Mouse (Mus musculus) ovary, postnatal 36 days (tissue): Measurements from ENCODE around the gene Apoe.

Source experiments
- DNase-seq: peaks from one replicate; pipeline ENCODE4 v3.0.0; 2022; ENCODE audit warnings: low spot score, mixed read lengths

The Apoe gene

GRCm38 (mm10) chr7:19664955-19665841 lies 33.8 kb downstream of the Apoe start, which contains the start of gene Clptm1:
Gene Clptm1 (minus strand): TSS chr7:19665033.
- peak; percentile 95 for DNase-seq

GRCm38 (mm10) chr7:19664455-19664954 lies 34.5 kb downstream of the Apoe start:
- no peak for DNase-seq

- DNase-seq = no peak
Observed at GRCm38 (mm10) chr7:19663940-19664339, 35.0 kb downstream of the Apoe start.

- DNase-seq = no peak
Observed at GRCm38 (mm10) chr7:19652614-19653013, 46.4 kb downstream of the Apoe start.

DNA sequence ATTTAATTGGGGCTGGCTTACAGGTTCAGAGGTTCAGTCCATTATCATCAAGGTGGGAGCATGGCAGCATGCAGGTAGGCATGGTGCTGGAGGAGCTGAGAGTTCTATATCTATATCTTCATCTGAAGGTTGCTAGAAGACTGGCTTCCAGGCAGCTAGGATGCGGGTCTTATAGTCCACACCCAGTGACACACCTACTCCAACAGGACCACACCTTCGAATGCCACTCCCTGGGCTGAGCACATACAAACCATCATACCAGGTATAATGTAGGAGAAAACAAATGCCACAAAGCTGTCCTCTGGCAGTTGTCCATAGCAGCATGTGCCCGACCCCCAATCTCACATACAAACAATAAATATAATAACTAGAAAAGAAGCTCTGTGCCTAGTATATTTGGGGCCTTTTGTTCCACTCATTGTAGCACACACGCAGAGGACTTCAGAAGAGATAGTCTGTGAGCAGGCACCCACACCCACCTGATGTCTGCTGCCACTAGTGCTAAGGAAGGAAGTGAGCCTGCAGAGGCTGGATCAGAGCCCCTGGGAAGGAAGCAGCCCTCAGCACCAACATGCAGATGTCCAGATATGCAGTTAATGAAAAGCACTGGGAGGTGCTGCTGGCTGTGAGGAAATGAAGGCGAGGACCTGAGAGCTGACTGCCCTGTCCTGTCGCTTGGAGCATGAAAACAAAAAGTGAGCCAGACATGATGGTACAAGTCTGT lies 47.8 kb downstream of the Apoe start:
- DNase-seq = no peak
